Mouse (Mus musculus) ES-CJ7 (cell line): ENCODE data around the gene 1110051M20Rik.

Experiments used
- DNase-seq: peaks from one replicate; pipeline ENCODE4 v3.0.0; 2011; ENCODE audit warnings: low read depth, low spot score

1110051M20Rik gene

DNA sequence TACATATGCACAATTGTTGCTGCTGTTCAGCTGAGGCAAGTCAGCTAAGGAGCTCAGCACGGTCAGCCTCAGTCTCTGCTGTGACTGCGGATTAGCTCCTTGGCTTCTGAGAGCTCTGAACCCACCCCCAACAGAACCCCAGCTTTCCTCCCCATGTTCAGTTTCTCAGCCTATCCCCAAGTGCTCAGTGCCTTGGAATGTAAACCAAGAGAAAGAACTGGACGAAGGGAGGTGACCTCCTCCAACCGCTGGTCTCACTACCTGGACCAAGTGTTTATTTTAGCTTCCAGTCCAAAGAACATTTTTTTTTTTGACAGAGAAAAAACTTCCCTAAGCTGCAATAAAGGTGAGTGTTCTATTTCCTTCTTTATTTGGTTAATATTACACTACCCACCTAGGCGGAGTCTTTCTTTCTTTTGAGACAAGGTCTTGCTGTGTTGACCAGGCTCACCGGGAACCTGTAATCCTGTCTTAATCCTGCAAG is 94.5 kb downstream of the 1110051M20Rik start:
- DNase-seq: no peak

DNA sequence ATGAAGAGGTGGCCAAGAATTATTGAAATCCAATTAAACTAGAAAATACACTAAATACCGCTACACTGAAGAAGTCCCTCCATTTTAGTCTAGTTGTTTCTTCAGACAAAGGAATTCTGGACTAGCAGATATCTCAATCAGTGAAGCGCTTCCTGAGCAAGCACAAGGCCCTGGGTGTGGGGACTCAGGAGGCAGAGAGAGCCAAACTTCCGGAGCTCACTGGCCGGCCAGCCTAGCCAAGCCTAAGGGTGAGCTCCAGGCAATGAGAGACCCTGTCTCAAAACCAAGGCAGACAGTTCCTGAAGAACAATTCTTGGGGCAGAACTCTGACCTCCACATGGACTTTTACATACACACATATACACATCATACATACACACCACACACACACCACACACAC is 95.6 kb downstream of the 1110051M20Rik start:
- DNase-seq: no peak

DNA sequence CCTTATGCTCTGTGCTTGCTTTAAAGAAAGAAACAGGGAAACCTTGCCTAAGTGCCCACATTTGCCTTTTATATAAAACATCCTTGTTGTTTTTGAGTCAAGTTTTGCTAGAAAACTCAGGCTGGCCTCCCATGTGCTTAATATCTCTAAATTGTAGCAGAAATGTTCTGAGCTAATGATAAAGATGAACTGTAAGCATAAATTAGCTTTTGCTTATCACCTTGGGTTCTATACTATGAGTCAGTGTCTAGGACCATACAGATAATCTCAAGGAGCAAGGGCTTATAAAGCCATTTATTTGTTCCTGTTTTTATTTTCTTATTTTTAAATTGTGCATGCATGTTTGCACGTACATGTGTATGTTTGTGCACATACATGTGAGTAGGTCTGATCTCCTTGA is 98.9 kb downstream of the 1110051M20Rik start:
- no peak for DNase-seq

DNA sequence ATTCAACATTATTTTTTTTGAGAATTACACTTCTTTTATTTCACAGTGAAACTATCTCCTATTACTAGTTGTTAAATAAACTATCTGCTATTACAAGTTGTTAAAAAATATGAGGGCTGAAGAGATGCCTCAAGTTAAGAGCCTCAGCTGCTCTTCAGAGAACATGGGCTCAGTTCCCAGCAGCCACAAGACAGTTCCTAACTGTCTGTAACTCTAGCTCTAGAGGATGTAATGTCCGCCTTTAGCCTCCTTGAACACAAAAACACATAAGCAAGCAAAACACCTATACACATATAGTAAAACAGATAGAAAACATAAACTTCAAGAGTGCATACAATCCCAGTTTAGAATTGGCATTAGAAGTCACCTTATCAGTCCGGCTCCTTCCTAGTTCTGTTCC is 104.9 kb downstream of the 1110051M20Rik start:
- DNase-seq: no peak

DNA sequence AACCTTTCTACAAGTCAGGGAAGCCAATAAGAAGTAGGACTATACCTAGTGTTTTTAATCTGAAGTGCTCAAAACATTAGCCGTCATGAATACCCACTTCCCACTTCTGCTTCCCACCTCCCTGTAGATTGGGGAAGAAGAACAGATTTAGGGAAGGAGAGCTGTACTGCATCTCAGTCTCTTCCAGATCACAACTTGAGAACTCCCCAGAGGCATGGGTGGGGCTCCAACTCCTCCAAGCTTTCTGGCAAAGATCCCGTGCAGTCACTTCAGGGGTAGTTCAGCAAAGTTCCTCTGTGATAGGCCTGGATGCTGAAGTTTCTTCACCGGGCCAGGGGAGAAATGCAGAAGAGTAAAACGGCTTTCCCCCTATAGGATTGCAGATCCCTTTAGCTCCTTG is 109.4 kb downstream of the 1110051M20Rik start:
- DNase-seq: no peak

DNA sequence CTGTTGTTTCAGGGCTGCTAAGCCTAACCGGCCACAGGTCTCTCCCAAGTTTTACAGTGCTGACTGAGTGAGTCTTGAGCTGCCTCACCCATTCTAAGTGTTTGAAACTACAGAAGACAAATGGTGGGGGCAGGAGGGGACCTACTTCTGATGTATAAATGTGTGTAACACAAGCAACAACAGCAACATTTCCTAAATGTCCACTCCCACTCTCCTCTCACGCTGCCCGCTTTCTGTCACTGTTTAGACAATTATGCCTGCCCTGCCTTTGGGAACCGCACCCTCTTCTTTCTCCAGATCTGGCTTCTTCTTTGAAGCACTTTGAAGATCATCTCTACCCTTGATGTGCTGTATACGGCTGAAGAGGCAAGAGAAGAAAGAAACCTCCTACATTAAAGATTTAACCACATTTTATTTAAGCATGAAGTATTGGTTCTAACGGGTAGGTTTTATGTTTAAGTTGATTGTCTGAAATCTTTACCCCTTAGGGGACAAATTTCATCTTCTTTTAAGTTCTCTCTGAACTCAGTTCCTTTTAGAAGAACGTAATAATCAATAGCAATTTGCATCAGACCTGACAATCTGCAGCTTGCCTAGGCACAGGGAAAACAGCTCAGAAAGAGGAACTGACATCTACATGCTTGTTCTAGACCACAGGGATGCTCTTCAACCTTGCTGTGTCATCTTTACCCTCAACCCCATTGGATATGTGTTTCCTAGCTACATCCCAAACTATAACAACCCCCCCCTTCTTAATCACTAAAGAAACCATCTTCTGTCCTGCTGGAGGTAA is 113.3 kb downstream of the 1110051M20Rik start:
- no peak for DNase-seq

DNA sequence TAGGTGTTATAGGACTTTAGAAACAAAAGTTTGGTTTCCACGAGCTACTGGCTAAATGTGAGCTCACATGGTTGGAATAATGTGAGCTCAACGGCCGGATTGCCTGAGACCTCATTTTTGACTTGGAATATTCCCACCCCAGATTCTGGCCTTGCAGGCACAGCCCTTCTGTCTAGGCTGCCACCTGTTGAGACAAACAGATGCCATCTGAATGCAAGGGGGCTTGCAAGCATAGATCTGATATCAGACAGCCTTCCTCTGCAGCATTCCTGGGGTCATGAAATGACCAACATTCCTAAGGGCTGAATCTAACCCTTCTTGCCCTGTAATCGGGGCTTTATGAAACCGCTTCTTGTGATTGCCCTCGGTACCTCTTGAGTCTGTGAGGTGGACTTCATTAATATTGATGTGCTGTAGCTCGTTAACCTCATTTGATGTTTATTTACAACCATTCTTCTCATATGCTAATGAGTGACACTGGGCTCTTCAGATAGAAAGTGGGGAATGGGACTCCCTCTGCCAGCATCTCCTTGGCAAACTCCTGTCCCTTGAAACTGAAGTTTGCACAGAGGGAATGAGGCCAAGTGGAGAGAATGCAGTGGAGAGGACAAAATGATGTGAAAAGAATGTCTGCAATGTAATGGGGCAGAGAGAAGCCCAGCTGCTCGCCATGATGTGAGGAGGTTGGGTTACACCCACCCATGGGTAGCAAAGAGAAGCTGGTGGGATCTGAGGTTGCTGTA is 114.3 kb downstream of the 1110051M20Rik start:
- DNase-seq: no peak

DNA sequence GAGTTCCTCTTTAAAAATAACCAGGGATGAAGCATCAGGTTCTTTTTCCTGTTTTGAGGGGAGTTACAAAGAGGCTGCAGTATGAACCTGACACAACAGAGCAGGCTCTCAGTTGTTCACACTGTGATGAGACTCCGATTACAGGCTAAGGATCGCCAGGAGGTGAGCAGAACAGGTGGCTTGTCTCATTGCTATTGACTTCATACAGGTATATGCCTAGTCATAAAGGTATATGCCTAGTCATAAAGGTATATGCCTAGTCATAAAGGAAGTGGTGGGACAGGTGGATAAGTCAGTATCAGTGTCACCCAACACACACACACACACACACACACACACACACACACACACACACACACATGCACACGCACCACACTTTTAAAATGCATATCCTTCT is 115.8 kb downstream of the 1110051M20Rik start:
- no peak for DNase-seq

DNA sequence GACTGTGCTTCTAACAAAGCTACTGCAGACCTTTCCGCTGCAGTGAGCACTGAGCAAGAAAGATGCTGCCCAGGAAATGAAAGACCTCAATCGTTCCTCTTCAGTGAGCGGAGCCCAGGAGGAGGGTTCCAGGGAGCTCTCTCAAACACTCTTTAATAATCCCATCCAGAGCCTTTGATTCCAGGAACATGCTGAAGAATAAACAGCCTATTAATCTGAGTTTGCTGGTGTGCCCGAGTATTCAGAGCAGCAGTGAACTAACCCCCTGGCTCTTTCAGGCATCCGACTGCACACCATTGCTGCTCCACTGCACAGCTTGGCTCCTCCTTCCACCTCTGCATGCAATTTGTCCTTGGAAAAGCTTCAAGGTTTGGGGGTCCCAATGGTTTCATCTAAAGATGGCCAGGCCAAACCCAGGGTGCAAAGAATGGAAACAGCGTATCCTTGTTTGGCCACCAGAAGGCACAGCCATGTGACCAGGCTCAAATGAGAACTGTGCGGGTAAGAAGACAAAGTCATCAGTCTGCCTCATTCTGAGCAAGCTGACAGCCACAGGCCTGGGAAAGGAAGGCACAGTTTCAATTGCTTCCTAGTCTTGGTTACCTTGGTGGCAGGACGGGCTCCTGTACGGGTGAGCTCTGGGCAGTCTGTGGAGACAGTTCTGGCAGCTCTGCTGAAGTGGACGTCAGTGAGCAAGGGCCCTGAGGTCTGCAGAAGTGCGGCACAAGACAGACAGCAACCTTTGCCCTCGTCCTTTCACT is 116.4 kb downstream of the 1110051M20Rik start:
- no peak for DNase-seq

DNA sequence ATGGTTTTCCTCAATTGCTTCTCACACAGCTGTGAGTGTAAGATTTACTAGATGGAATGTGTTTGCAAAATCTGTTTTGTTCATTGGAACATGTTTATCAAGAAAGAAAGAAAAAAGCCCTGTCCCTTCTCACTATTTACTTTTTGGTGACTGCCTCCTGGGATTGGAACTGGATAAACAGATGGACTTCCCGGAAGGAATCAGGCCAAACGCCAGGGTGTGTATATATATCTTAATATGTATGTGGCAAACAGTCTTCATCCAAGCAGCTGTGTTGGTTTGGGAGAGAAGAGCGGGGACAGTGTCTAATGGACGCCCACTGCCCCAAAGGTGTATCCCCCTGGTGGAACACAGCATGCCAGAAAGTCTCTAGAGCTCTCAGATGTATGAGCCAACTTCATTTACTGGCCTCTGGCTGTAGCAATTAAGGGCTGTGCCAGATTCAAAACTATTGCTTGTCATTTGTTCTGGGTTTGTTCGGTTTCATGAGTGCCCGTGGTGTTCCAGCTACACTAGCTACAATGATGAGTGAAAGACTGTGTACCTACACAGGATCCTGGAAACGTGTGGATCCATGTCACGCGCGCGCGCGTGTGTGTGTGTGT is 117.7 kb downstream of the 1110051M20Rik start:
- DNase-seq: no peak

DNA sequence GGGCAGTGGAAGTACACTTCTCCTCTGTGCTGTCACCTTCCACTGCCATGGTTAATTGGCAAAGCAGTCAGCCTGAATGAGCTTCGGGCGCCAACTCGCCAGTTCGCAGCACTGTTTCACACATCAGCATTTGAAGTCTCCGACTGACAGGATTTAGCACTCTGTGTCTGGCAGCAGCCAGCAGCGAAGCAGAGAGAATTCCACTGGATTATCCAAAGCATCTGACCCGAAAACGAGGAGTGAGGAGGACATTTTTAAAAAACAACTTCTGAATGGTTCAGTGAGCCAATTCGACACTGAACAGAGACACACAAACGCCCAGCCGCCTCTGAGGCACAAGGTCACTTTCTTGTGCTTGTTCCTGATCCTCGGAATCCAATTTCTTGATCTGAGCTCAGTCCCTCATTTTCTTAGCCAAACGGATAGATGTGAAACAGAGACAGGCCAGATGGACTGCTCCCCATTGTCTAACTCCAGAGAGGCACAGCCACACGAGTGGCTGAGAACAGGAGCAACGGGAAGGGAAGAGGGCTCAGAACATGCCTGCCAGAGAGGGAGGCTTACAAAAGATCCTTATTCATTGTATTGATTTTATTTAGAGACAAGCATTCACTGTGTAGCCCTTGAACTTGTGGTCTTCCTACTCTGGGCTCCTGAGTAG is 119.6 kb downstream of the 1110051M20Rik start:
- DNase-seq: no peak

DNA sequence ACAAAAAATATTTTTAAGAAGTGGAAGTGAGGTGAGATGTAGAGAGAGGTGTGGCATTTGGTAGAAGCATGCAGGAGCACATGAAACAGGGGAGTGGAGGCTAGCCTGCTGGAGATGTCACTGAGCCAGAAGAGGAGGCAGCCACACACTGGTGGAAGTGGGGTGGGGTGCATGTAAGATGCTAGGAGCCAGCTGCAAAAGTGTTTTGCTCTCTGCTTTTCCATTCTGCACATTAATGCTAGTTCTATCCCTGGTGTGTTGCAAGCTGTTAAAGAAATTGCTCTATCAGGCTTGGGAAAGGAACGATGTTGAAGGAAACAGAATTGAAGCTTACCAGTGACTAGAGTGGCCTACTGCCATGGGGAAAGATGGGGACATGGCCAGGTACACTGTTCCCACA is 120.2 kb downstream of the 1110051M20Rik start:
- DNase-seq: no peak

DNA sequence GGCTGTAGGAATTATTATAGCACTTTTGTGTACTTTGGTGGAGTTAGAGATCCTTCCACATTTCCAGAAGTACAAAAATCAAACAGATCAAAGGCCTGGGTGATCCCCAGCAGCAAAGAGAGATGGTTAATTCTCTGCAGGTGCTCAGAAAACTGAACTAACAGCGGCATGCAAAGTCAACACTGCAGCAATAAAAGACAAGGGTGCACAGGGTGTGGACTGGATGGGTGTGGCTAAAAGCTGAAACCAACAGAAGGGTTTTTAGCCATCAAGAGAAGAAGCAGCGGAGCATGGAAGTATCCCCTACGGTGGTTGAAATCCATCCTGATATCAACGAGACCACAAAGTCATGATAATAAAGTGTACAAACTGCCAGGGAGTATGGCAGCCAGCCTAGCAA is 122.0 kb downstream of the 1110051M20Rik start:
- DNase-seq: no peak

DNA sequence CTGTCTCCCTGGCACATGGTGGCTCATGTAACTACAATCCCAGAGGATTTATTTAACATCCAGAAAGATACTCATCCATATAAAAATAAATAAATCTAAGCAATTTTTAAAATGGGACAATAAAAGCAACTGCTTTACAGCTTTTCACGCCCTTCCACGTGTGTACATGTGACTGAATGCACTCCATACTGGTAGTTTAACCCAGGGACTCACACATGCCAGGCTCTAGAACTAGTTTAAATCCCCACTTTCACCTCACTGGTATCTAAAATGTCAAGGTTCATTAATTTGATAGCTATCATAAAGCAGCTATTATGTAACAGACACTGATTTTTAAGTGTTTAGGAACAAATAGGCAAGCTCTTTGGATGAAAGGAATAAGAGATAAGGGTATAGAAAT is 122.6 kb downstream of the 1110051M20Rik start:
- no peak for DNase-seq

DNA sequence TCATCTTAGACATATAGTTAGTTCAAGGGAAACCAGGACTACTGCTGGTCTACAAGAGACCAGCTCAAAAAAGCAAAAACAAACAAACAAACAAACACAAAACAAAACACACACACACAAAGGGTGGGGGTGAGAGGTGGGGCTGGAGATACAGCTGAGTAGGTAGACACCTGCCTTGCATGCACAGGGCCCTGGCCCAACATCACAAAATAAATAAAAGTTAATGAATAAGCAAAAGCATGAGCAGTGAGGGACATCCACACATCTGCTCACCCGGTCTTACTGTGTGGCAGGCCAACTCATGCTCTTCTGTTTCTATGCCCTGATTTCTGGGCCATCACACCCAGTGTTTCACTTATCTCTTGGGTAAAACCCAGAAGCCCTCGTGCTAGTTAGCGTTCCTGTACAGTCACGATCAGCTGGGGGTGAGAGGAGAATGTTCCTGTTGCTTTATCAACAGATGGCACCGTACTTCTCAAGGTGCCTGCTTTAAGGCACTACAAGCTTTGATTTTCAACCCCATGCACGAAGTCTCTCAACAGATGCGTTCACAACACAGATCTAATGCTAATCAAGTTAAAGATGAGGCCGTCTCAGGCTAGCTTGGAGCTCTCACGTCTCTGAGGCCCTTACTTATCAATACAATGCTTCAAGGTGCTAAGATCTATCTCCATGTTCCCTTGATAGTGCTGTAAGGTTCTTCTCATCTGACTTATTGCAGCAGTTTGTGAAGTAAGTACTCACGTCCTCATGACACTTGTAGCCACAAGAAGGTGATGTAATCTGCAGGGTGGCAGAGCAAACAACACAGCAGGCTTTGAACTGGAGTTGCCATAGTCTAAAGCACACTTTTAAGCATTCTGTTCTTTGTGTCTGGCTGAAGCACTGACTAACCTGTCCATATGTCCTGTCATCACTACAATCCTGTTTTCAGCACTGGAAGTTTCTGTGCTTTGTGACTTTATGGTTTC is 123.7 kb downstream of the 1110051M20Rik start:
- no peak for DNase-seq

DNA sequence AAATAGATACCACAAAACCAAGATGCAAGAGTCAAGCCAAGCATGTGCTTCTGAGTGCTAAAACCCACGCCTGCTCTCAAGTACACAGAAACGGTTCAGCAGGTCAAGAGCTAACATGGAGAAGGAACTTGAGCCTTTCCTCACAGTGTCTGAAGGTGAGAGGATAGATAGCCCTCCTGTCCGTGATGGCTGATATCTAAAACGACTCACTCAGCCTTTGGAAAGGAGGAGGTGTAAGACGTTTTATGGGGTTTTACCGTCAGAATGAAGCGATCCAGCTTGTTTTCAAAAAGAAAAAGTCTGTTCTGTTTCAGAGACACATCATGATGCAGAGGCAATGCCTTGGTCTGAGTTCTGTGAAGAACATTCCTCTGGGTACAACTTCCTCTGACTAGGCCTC is 130.3 kb downstream of the 1110051M20Rik start:
- DNase-seq: no peak

DNA sequence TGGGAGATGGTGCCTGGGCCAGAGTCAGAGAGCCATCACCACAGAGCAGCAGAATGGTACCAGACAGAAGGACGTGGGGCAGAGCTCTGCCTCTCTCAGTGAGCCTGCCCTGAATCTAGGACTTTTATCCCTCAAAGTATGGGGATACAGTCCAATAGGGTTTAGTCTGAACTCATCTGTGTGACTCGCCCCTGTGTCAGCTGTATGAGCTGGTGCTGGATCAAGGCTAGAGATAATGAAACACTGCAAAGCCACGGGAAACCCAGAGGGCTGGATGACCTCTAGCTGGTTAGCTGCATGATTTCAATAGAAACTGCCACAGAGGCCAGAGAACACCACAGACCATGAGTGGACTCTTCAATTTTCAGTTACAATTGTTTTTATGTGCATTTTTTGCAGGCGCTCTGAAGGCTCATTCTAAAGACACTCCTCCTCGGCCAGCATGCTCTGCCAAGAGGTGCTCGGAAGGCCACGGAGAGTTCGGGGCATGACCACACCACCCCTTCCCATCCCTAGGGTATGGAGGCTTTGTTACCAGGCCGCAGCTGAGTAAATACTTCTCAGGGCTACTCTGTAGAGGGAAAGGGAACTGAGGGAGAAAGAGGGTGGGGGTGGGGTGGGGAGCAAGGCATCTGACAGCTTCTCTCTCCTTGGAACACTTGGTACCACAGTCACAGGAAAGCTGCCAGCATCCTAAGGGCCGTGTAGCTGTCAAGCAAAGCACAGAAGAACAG is 131.8 kb downstream of the 1110051M20Rik start:
- no peak for DNase-seq

DNA sequence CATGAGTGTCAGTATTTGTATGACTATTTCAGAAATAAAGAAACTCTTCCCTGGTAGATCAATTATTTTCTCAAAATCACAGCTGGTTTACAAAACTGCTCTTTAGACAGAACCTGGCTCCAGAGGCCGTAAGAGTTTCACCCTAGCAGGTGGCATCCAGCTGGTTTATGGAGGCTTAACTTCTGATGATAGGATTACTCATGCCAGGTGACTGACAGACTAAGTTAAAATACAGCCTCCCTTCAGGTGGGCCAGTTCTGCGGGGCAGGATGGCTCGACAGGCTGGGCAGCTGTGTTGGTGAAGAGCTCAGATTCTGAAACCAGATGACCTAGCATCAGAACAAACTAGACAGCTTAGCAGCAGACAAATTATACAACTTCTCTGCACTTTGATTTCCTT is 135.0 kb downstream of the 1110051M20Rik start:
- DNase-seq: no peak

DNA sequence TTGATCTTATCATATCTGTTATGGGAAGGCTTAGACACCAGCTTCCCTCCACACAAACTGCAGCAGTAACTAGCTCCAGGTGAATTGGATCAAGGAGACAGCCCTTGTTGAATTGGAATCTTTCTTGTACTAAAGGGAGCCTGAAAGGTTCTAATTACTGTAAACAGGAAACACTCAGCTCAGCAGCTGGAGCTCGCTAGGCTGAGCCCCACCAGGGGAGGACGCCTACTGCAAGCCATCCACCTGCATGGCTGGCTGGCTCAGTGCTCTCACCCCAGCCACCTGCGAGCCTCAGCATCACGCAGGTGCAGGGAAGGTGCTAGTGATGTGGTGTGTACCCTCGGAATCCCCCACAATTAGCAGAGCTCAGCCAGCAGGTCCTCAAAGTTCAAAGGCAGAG is 135.8 kb downstream of the 1110051M20Rik start:
- DNase-seq: no peak
